Mouse (Mus musculus) frontal cortex, postnatal 36 days (tissue): Measurements from ENCODE around the gene Bcl9l.

Experiments
- DNase-seq, 2 experiments: peaks; one replicate each; pipeline ENCODE4 v3.0.0; 2022; ENCODE audit warnings: low spot score in 2 of 2

The Bcl9l gene

GRCm38 (mm10) chr9:44497624-44498377, 15.2 kb downstream of the Bcl9l start:
- DNase-seq, result no peak

GRCm38 (mm10) chr9:44498421-44499355, 16.1 kb downstream of the Bcl9l start:
- peak in 1 of 2 experiments; percentile 37 for DNase-seq

GRCm38 (mm10) chr9:44499356-44500162, 16.9 kb downstream of the Bcl9l start:
- no peak for DNase-seq

- DNase-seq, result no peak
Measured at GRCm38 (mm10) chr9:44500163-44500533, 17.5 kb downstream of the Bcl9l start.

GRCm38 (mm10) chr9:44500638-44501175, 18.1 kb downstream of the Bcl9l start:
- no peak for DNase-seq

GRCm38 (mm10) chr9:44501206-44501879, 18.7 kb downstream of the Bcl9l start:
- no peak for DNase-seq

GRCm38 (mm10) chr9:44502006-44502405, 19.4 kb downstream of the Bcl9l start:
- DNase-seq, result peak; percentile 80 to 84

GRCm38 (mm10) chr9:44504893-44505823, 22.5 kb downstream of the Bcl9l start:
- DNase-seq, result no peak

GRCm38 (mm10) chr9:44505824-44506467, 23.3 kb downstream of the Bcl9l start:
- DNase-seq, result no peak

- no peak for DNase-seq
Measured at GRCm38 (mm10) chr9:44506566-44506965, 23.9 kb downstream of the Bcl9l start.

GRCm38 (mm10) chr9:44507345-44507744, 24.7 kb downstream of the Bcl9l start:
- DNase-seq, result no peak

- DNase-seq, result no peak
Measured at GRCm38 (mm10) chr9:44508124-44508619, 25.5 kb downstream of the Bcl9l start.

GRCm38 (mm10) chr9:44508721-44509486, 26.3 kb downstream of the Bcl9l start:
- DNase-seq, result no peak

- peak; percentile 76 to 81 for DNase-seq
Measured at GRCm38 (mm10) chr9:44509487-44510354, 27.1 kb downstream of the Bcl9l start.

GRCm38 (mm10) chr9:44510355-44510871, 27.8 kb downstream of the Bcl9l start:
- no peak for DNase-seq

GRCm38 (mm10) chr9:44510872-44511601, 28.4 kb downstream of the Bcl9l start:
- peak in 1 of 2 experiments; percentile 47 for DNase-seq
